Mouse (Mus musculus): ENCODE data around the gene Apaf1. TPM values are rescaled to one million over a fixed set of nuclear protein-coding genes. Genes with fewer than 3 reads are reported as not detected.
A peak's percentile ranks its signal among the peaks of the same experiment; 100 is the strongest.

Gene Apaf1
- polyA plus RNA-seq, 1 experiment from 2014 or later: 35.4 TPM

GRCm38 (mm10) chr10:91109841-91110240, 27.3 kb upstream of the Apaf1 start:
- no peak for ATAC-seq (ENCODE audit: insufficient number of reproducible peaks, insufficient read depth, low FRiP score, low TSS enrichment)
- WGBS: 61% methylated on average over 4 of the region's 4 CpGs

GRCm38 (mm10) chr10:91105981-91106380, 23.4 kb upstream of the Apaf1 start:
- Histone ChIP-seq H3K27me3 (no peaks in the 10 kb centered on the region), H3K36me3 (peaks cover 13% of the 10 kb centered on the region), H3K9ac (no peak overlapping the region), H3K4me1 (no peaks in the 10 kb centered on the region), H3K9me3 (no peaks in the 10 kb centered on the region), H3K27ac (no peak overlapping the region), H3K4me2 (replicated peaks) (no peak overlapping the region), H3K4me3 (no peak overlapping the region)
- WGBS: 83% methylated on average over 3 of the region's 3 CpGs
- ATAC-seq (ENCODE audit: insufficient number of reproducible peaks, insufficient read depth, low FRiP score, low TSS enrichment): no peak

More at GRCm38 (mm10) chr10:91109841-91110240, 27.3 kb upstream of the Apaf1 start:
- Histone ChIP-seq H3K27ac (no peak overlapping the region), H3K4me1 (no peaks in the 10 kb centered on the region), H3K9ac (no peak overlapping the region), H3K9me3 (peaks cover 8% of the 10 kb centered on the region; the same call in 1 of the 2 replicates), H3K4me2 (replicated peaks) (no peak overlapping the region), H3K27me3 (no peaks in the 10 kb centered on the region), H3K4me3 (no peak overlapping the region), H3K36me3 (peaks cover 26% of the 10 kb centered on the region)

GRCm38 (mm10) chr10:91102799-91103590, 20.4 kb upstream of the Apaf1 start:
- no peaks in the 10 kb centered on the region for H3K27me3 ChIP-seq
- no peak for ATAC-seq (ENCODE audit: insufficient number of reproducible peaks, insufficient read depth, low FRiP score, low TSS enrichment)
- 91% methylated on average over 14 of the region's 14 CpGs for WGBS

GRCm38 (mm10) chr10:91101936-91102335, 19.4 kb upstream of the Apaf1 start:
- no peaks in the 10 kb centered on the region for H3K27me3 ChIP-seq
- no peak overlapping the region for H3K9ac ChIP-seq
- 83% methylated on average over 25 of the region's 25 CpGs for WGBS
- H3K36me3 ChIP-seq: peaks cover 29% of the 10 kb centered on the region
- no peak overlapping the region for H3K4me2 ChIP-seq (replicated peaks)
- no peaks in the 10 kb centered on the region for H3K4me1 ChIP-seq
- H3K4me3 ChIP-seq: no peak overlapping the region
- H3K27ac ChIP-seq: no peak overlapping the region
- H3K9me3 ChIP-seq: no peaks in the 10 kb centered on the region
- no peak for ATAC-seq (ENCODE audit: insufficient number of reproducible peaks, insufficient read depth, low FRiP score, low TSS enrichment)

More at GRCm38 (mm10) chr10:91102799-91103590, 20.4 kb upstream of the Apaf1 start:
- no peak overlapping the region for H3K4me2 ChIP-seq (replicated peaks)
- no peak overlapping the region for H3K9ac ChIP-seq
- H3K36me3 ChIP-seq: peaks cover 24% of the 10 kb centered on the region
- H3K9me3 ChIP-seq: no peaks in the 10 kb centered on the region
- H3K4me3 ChIP-seq: no peak overlapping the region
- no peak overlapping the region for H3K27ac ChIP-seq
- H3K4me1 ChIP-seq: no peaks in the 10 kb centered on the region

- no peak overlapping the region for H3K9ac ChIP-seq
- no peaks in the 10 kb centered on the region for H3K27me3 ChIP-seq
- no peak for ATAC-seq (ENCODE audit: insufficient number of reproducible peaks, insufficient read depth, low FRiP score, low TSS enrichment)
- no peak overlapping the region for H3K4me3 ChIP-seq
- no peak overlapping the region for H3K27ac ChIP-seq
- peaks cover 35% of the 10 kb centered on the region for H3K36me3 ChIP-seq
- no peaks in the 10 kb centered on the region for H3K9me3 ChIP-seq
- WGBS: 79% methylated on average over 1 of the region's 1 CpGs
- no peak overlapping the region for H3K4me2 ChIP-seq (replicated peaks)
- no peaks in the 10 kb centered on the region for H3K4me1 ChIP-seq
These were observed 17.5 kb upstream of the Apaf1 start for GRCm38 (mm10) chr10:91100101-91100500.

- peaks cover 49% of the 10 kb centered on the region for H3K36me3 ChIP-seq
- H3K9ac ChIP-seq: no peak overlapping the region
- H3K27ac ChIP-seq: no peak overlapping the region
- no peak overlapping the region for H3K4me2 ChIP-seq (replicated peaks)
- H3K27me3 ChIP-seq: no peaks in the 10 kb centered on the region
- H3K9me3 ChIP-seq: no peaks in the 10 kb centered on the region
- 92% methylated on average over 8 of the region's 8 CpGs for WGBS
- no peak for ATAC-seq (ENCODE audit: insufficient number of reproducible peaks, insufficient read depth, low FRiP score, low TSS enrichment)
- H3K4me3 ChIP-seq: no peak overlapping the region
- no peaks in the 10 kb centered on the region for H3K4me1 ChIP-seq
These were observed 15.5 kb upstream of the Apaf1 start for GRCm38 (mm10) chr10:91098056-91098455.

- Histone ChIP-seq H3K36me3 (peaks cover 33% of the 10 kb centered on the region), H3K9ac (no peak overlapping the region), H3K9me3 (no peaks in the 10 kb centered on the region), H3K4me1 (no peaks in the 10 kb centered on the region), H3K27me3 (no peaks in the 10 kb centered on the region), H3K4me3 (no peak overlapping the region), H3K27ac (no peak overlapping the region), H3K4me2 (replicated peaks) (no peak overlapping the region)
- 82% methylated on average over 15 of the region's 15 CpGs for WGBS
- no peak for ATAC-seq (ENCODE audit: insufficient number of reproducible peaks, insufficient read depth, low FRiP score, low TSS enrichment)
These were observed 11.9 kb upstream of the Apaf1 start for GRCm38 (mm10) chr10:91094251-91095104.

GRCm38 (mm10) chr10:91092812-91093211, 10.2 kb upstream of the Apaf1 start:
- WGBS: 87% methylated on average over 4 of the region's 4 CpGs

GRCm38 (mm10) chr10:91083393-91083927, 890 bp upstream of the Apaf1 start:
- 50% methylated on average over 12 of the region's 12 CpGs for WGBS
- Histone ChIP-seq H3K4me2 (replicated peaks) (peak overlapping the region; percentile 55), H3K9ac (peak overlapping the region; percentile 82), H3K4me1 (no peaks in the 10 kb centered on the region), H3K36me3 (peaks cover 8% of the 10 kb centered on the region; the same call in 1 of the 2 replicates), H3K4me3 (peak overlapping the region; percentile 89), H3K27ac (peak overlapping the region; percentile 12; the same call in 1 of the 2 replicates), H3K27me3 (no peaks in the 10 kb centered on the region), H3K9me3 (no peaks in the 10 kb centered on the region)
- ATAC-seq (ENCODE audit: insufficient number of reproducible peaks, insufficient read depth, low FRiP score, low TSS enrichment): peak; percentile 16; the same call in 1 of the 2 replicates

More at GRCm38 (mm10) chr10:91092812-91093211, 10.2 kb upstream of the Apaf1 start:
- H3K27ac ChIP-seq: no peak overlapping the region
- H3K4me2 ChIP-seq (replicated peaks): no peak overlapping the region
- H3K4me3 ChIP-seq: no peak overlapping the region
- no peaks in the 10 kb centered on the region for H3K9me3 ChIP-seq
- no peak for ATAC-seq (ENCODE audit: insufficient number of reproducible peaks, insufficient read depth, low FRiP score, low TSS enrichment)
- no peak overlapping the region for H3K9ac ChIP-seq
- no peaks in the 10 kb centered on the region for H3K4me1 ChIP-seq
- peaks cover 24% of the 10 kb centered on the region for H3K36me3 ChIP-seq
- H3K27me3 ChIP-seq: no peaks in the 10 kb centered on the region

- WGBS: under 1% methylated on average over 27 of the region's 27 CpGs
- Histone ChIP-seq H3K36me3 (peaks cover 19% of the 10 kb centered on the region), H3K4me1 (no peaks in the 10 kb centered on the region), H3K4me3 (peak overlapping the region; percentile 89), H3K27ac (peak overlapping the region; percentile 83), H3K9ac (peak overlapping the region; percentile 82), H3K4me2 (replicated peaks) (peak overlapping the region; percentile 55), H3K9me3 (no peaks in the 10 kb centered on the region), H3K27me3 (no peaks in the 10 kb centered on the region)
- ATAC-seq (ENCODE audit: insufficient number of reproducible peaks, insufficient read depth, low FRiP score, low TSS enrichment): peak; percentile 36
These were observed 537 bp downstream of the Apaf1 start for GRCm38 (mm10) chr10:91081959-91082507.

- no peaks in the 10 kb centered on the region for H3K9me3 ChIP-seq
- 83% methylated on average over 5 of the region's 5 CpGs for WGBS
- no peak overlapping the region for H3K27ac ChIP-seq
- no peak overlapping the region for H3K9ac ChIP-seq
- H3K27me3 ChIP-seq: no peaks in the 10 kb centered on the region
- H3K4me1 ChIP-seq: no peaks in the 10 kb centered on the region
- H3K4me2 ChIP-seq (replicated peaks): no peak overlapping the region
- peaks cover 34% of the 10 kb centered on the region for H3K36me3 ChIP-seq
- H3K4me3 ChIP-seq: no peak overlapping the region
- no peak for ATAC-seq (ENCODE audit: insufficient number of reproducible peaks, insufficient read depth, low FRiP score, low TSS enrichment)
These were observed 2.0 kb downstream of the Apaf1 start for GRCm38 (mm10) chr10:91080540-91080939.

All from embryonic facial prominence, embryonic 12.5 days (tissue).